Mouse (Mus musculus) neural tube, postnatal 0 days (tissue): ENCODE results near the gene Elof1. TPM values are rescaled to one million over a fixed set of nuclear protein-coding genes. Genes with fewer than 3 reads are reported as not detected.

ENCODE experiments used
- microRNA-seq: library from miRNA; unstranded; fragments of <30 nt; microRNA quantifications from one replicate; pipeline ENCODE4, GENCODE M21; 2016
- polyA plus RNA-seq: library from polyadenylated mRNA; unstranded; fragments of >200 nt; fragmentation: Nextera tagmentation; extraction: Ambion mirVana; gene quantifications from 2 replicates; pipeline ENCODE4 v1.2.1, GENCODE M21; 2015

Elof1 gene
- polyA plus RNA-seq, result 187 and 193 TPM in 2 replicates

GRCm38 (mm10) chr9:22116740-22117426 lies at the start of gene Elof1:
Elof1 (minus strand) TSS chr9:22117172.

GRCm38 (mm10) chr9:22156497-22157245 lies 39.7 kb upstream of the Elof1 start, which contains the start of gene Pigyl:
Pigyl (plus strand) TSS chr9:22156846.

GRCm38 (mm10) chr9:22135644-22136390 lies 18.8 kb upstream of the Elof1 start, which contains the start of gene Acp5:
Acp5 (minus strand) TSS chr9:22135711.

GRCm38 (mm10) chr9:22098993-22099696 lies 17.8 kb downstream of the Elof1 start, which contains the start of gene Cnn1:
Cnn1 (plus strand) TSS chr9:22099216.

GRCm38 (mm10) chr9:22085022-22085834 lies 31.7 kb downstream of the Elof1 start, which contains the start of gene Ecsit:
Ecsit (minus strand) TSS chr9:22085438.

GRCm38 (mm10) chr9:22070791-22071573 lies 46.0 kb downstream of the Elof1 start, which contains the start of the genes Gm49318 and Zfp653:
Gm49318 (minus strand) TSS chr9:22071259.
Zfp653 (minus strand) TSS chr9:22071376.

Small RNAs within 50 kb of the gene (microRNA-seq; reads per million reads assigned to microRNA genes)
- gene Mir7084, result 0.87 reads per million

Other genes with a start within 250 kb of the Elof1 start
- gene Rab3d, start 199.0 kb downstream of the Elof1 start, polyA plus RNA-seq, result 20.0 and 20.9 TPM in 2 replicates
- 4.5 and 6.7 TPM in 2 replicates for gene Ccdc159, start 189.7 kb downstream of the Elof1 start, polyA plus RNA-seq
- gene Tmem205, start 189.6 kb downstream of the Elof1 start, polyA plus RNA-seq, result 65.2 and 67.6 TPM in 2 replicates
- 103 and 112 TPM in 2 replicates for gene Plppr2, start 180.1 kb downstream of the Elof1 start, polyA plus RNA-seq
- 7.8 and 8.5 TPM in 2 replicates for gene Swsap1, start 161.4 kb downstream of the Elof1 start, polyA plus RNA-seq
- gene Epor, start 153.7 kb downstream of the Elof1 start, polyA plus RNA-seq, result 1.4 and 1.6 TPM in 2 replicates
- 2.9 and 3.0 TPM in 2 replicates for gene Rgl3, start 127.7 kb downstream of the Elof1 start, polyA plus RNA-seq
- gene Ccdc151, start 114.5 kb downstream of the Elof1 start, polyA plus RNA-seq, result 3.5 and 4.1 TPM in 2 replicates
- 70.2 and 80.7 TPM in 2 replicates for gene Prkcsh, start 114.4 kb downstream of the Elof1 start, polyA plus RNA-seq
- gene Elavl3, start 65.1 kb downstream of the Elof1 start, polyA plus RNA-seq, result 66.7 and 78.4 TPM in 2 replicates
- gene Gm49318, start 45.9 kb downstream of the Elof1 start, polyA plus RNA-seq, result not detected in 2 replicates
- gene Zfp653, start 45.8 kb downstream of the Elof1 start, polyA plus RNA-seq, result 12.5 and 14.7 TPM in 2 replicates
- gene Ecsit, start 31.7 kb downstream of the Elof1 start, polyA plus RNA-seq, result 61.0 and 63.4 TPM in 2 replicates
- gene Cnn1, start 18.0 kb downstream of the Elof1 start, polyA plus RNA-seq, result 0.65 and 0.96 TPM in 2 replicates
- gene Acp5, start 18.5 kb upstream of the Elof1 start, polyA plus RNA-seq, result 4.5 and 13.7 TPM in 2 replicates
- 109 and 121 TPM in 2 replicates for gene Pigyl, start 39.7 kb upstream of the Elof1 start, polyA plus RNA-seq
- gene Zfp872, start 70.9 kb upstream of the Elof1 start, polyA plus RNA-seq, result 0.27 and 0.32 TPM in 2 replicates
- 9.5 and 12.0 TPM in 2 replicates for gene Zfp809, start 108.5 kb upstream of the Elof1 start, polyA plus RNA-seq
- gene Zfp599, start 142.7 kb upstream of the Elof1 start, polyA plus RNA-seq, result 4.3 and 4.8 TPM in 2 replicates
- gene Zfp810, start 190.5 kb upstream of the Elof1 start, polyA plus RNA-seq, result 17.0 and 21.7 TPM in 2 replicates